Mouse (Mus musculus): ENCODE measurements around the gene Cgnl1.

The Cgnl1 gene

DNA sequence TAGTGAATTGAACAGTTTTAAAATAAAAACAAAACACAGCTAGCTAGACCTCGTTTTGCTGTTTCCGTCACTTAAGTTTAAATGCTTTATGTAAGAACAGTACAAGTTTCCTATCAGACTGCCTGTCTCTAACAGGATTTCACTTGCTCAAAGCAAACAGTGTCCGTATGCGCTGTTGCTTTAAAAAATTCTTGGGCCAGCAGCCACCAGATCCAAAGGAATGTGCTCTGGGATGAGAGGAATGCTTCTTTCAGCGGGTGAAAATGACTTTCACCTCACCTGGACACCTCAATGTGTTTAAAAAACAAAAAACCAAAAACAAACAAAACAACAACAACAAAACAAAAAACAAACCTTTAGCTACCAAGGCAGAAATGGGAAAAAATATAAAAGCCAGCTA, 54.4 kb downstream of the Cgnl1 start:
- DNase-seq (ENCODE audit: low read depth, low spot score), result no peak

DNA sequence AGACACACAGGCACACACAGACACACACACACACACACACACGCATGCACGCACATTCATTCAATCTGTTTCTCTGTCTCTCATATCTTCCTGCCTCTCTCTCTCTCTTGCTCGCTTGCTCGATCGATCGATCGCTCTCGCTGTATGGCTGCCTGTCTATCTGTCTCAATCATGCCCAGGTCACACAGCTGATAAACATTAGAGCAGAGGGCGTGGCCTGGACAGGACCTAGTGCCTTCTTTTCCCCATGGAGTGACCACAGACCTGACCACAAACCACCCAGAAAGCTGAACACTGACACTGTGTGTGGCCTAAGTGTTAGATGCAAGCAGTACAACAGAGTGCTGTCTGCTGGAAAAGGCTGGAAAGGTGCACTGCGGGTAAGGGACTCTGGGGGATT, 60.6 kb downstream of the Cgnl1 start:
- DNase-seq (ENCODE audit: low read depth, low spot score), result no peak

GRCm38 (mm10) chr9:71709199-71709598, 62.2 kb downstream of the Cgnl1 start:
- DNase-seq (ENCODE audit: low read depth, low spot score), result no peak

GRCm38 (mm10) chr9:71707989-71708388, 63.4 kb downstream of the Cgnl1 start:
- no peak for DNase-seq (ENCODE audit: low read depth, low spot score)

- no peak for DNase-seq (ENCODE audit: low read depth, low spot score)
Observed at GRCm38 (mm10) chr9:71704332-71705014, 66.9 kb downstream of the Cgnl1 start.

GRCm38 (mm10) chr9:71699087-71699486, 72.3 kb downstream of the Cgnl1 start:
- DNase-seq (ENCODE audit: low read depth, low spot score), result no peak

DNA sequence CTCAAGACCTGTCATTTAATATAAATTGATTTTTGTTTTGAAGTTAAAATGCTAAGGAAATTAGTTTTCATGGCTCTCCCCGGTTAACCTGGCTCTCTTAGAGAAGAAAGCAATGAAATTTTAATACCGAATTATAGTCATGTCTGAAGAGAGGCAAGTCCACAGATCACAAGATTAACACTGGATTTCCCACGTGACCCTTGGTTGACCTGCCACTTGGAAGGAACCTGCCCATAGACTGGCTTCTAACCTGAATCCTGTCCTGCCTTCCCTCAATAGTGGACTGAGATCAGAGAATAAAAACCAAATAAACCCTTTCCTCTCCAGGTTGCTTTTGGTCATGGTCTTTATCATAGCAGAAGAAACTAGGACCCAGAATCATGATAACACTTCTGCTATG, 73.3 kb downstream of the Cgnl1 start:
- DNase-seq (ENCODE audit: low read depth, low spot score), result no peak

DNA sequence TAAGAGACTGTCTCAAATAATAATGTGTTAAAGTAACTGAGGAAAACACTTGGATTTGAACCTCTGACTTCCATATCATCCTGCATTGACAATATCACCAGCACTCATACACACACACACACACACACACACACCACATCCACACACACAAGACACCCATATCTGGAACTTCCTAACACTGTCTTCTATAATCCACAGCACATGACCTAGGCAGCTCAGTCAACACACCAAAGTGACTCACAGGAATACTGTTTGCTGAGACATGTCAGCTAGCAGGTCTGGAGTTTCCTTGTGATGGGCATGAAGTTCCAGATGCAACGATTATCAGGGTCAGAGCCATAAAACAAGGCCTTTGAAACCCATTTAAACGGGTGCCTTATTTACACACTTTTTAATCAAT, 74.2 kb downstream of the Cgnl1 start:
- no peak for DNase-seq (ENCODE audit: low read depth, low spot score)

DNA sequence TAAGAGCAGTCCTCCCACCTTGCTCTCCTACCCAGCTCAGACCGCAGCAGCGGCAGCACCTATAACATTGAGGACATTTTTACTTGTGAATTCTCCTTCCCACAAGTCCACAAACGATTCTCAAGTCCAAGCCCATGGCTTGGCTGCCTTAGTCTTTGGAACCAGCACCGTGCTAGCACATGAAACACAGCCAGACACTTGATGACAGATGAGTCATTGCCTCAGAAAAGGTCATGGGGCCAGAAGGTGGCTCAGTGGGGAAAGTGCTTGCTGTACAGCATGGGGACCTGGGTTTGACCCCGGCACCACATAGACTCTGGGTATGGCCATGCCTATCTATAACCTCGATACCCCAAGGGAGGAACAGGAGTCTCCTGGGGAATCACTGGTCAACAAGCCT, 74.6 kb downstream of the Cgnl1 start:
- DNase-seq (ENCODE audit: low read depth, low spot score), result no peak

GRCm38 (mm10) chr9:71695133-71695532, 76.3 kb downstream of the Cgnl1 start:
- DNase-seq (ENCODE audit: low read depth, low spot score), result no peak

DNA sequence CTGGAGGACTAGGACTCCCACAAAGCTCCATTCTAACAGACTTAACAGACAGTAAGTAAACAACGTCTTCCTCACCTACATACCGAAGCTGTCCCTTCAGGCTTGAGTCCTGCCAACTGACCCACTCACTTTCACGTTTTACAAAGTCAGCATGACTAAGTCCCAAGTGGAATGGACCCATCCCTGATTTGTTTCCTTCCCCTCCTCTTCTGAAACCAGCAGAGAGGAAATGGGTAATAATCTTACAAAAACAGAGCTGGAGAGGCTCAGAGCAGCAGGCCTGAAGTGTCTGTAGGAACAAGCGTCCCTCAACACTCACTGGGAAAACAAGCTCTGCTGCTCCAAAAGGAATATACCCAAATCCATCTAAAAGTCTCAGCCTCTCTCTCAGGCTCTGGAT, 77.2 kb downstream of the Cgnl1 start:
- DNase-seq (ENCODE audit: low read depth, low spot score), result no peak

DNA sequence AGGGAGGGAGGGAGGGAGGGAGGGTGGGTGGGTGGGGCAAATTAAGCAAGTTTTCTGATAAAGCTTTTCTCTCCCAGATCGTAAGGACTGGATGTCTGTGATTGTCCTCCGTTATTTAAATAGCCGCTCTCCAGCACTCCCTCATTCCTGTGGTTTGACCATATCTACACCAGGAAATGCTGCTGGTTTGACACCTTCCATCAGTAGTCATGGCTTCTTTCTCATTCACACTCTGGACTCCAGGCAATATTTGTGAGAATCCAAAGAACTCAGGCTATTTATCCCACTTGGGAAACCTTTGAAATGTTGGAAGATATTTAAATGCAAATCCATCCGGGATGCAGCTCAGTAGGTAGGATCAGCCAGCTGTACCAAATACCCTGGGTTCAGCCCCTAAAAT, 77.6 kb downstream of the Cgnl1 start:
- DNase-seq (ENCODE audit: low read depth, low spot score), result no peak

- no peak for DNase-seq (ENCODE audit: low read depth, low spot score)
Observed at GRCm38 (mm10) chr9:71692165-71692564, 79.2 kb downstream of the Cgnl1 start.

GRCm38 (mm10) chr9:71689369-71690073, 81.9 kb downstream of the Cgnl1 start:
- no peak for DNase-seq (ENCODE audit: low read depth, low spot score)

GRCm38 (mm10) chr9:71686463-71686862, 84.9 kb downstream of the Cgnl1 start:
- DNase-seq (ENCODE audit: low read depth, low spot score), result no peak

DNA sequence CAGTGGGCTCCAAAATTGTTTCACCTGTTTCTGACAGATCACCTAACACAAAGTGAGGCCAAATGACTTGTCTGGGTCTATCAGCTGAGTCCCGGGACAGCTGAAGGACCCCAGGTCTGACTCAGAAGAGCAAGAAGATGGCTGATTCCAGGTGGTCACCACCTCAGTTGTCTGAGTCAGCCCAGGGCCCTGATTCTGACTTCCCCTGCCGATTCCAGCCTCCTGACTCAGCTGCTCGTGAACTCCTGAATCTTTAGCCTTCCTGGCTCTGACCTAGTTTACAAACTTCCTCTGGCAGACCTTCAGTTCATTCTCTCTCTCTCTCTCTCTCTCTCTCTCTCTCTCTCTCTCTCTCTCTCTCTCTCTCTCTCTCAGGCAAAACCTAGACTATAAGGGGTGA, 86.6 kb downstream of the Cgnl1 start:
- DNase-seq (ENCODE audit: low read depth, low spot score), result no peak

- no peak for DNase-seq (ENCODE audit: low read depth, low spot score)
Observed at GRCm38 (mm10) chr9:71680381-71680780, 91.0 kb downstream of the Cgnl1 start.

DNA sequence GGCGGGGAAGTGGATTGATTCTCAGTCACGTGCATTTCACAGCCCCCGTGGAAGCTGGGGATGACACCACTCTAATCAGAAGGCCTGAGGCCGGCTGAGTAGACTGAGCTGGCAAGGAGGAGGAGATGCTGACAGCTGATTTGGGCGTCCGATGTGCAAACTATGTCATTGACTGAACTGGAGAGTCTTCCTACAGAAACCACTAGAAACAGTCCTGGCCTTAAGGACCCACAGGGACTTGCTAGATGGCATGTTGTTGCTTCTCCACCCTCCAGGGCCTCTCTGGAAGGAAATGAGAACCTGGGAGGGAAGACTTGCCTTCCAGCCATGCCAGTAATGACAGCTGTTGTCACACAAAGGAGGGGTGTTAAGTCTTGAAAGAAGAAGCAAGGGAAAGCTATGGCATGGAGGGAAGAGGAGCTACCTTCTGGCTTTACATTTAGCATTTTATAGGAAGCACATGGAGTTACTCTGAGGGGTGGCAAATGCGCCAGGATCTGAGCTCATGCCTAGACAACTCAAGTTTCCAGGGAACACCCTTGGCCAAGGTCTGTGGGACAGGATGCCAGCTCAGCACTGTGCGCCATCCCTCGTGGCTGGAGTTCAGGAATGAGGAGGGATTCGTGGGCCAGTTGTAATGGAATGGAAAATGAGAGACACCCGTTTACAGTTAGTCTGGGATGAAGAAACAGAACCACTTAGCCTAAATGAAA, 92.1 kb downstream of the Cgnl1 start:
- DNase-seq (ENCODE audit: low read depth, low spot score), result peak; percentile 4

- DNase-seq (ENCODE audit: low read depth, low spot score), result no peak
Observed at GRCm38 (mm10) chr9:71676988-71677688, 94.3 kb downstream of the Cgnl1 start.

GRCm38 (mm10) chr9:71675799-71676414, 95.5 kb downstream of the Cgnl1 start:
- DNase-seq (ENCODE audit: low read depth, low spot score), result no peak

DNA sequence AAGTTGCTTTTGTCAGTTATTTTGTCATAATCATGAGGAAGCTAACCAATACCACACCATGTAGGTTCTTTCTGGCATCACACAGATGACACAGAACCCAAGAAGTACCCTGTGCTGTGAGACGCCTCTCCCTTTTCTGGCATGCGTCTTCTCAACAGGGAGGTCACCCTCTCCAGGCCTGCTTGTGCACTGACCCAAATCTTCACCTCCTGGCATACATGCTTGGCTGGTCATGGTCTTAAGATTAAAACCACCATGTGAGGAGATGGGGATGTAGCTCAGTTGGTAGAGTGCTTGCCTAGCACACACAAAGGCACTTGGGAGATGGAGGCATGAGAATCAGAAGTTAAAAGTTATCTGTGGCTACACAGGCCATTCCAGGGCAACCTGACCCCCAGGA, 96.2 kb downstream of the Cgnl1 start:
- no peak for DNase-seq (ENCODE audit: low read depth, low spot score)

DNA sequence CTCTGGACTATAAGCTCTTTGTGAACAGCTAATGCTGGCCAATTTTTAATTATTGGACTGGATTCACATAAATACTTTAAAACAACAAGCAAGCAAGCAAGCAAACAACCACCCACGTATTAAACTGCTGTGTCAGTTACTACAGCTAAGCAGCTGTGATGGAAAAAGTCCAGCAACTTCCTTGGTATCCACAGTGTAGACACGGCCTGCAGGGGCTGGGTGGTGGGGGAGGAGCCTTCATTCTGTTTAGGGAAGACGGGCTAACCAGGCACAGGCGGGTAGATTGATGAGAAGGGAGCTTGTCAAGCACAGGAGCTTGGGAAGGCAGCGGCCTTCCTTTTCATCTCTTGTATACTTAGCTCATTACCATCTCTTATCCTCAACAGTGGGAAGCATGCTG, 96.9 kb downstream of the Cgnl1 start:
- DNase-seq (ENCODE audit: low read depth, low spot score), result no peak
